20 mouse cellular contexts compared by ENCODE assay signal in the genomic region with DNA sequence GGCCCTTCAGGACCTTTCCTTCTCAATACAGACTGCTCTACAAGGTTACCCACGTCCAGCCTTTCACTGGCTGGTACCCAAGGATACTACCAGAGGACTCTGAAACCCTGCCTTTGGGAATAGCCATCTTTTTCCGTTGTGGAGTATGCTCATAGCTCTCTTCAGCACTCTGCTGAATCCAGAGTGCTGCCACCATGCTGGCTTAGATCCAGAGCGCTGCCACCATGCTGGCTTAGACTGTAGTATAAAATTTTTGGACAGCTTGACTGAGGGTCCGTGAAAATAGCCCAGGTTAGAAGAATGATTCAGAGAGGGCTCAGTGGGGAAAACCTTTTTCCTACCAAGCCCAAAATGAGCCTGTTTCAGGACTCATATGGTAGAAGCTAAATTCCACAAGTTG. TPM values are rescaled to one million over a fixed set of nuclear protein-coding genes. Genes with fewer than 3 reads are reported as not detected.
A peak's percentile ranks its signal among the peaks of the same experiment; 100 is the strongest.
DNase-seq lines count a peak whose midpoint lies in the region; ATAC-seq and TF ChIP-seq lines count a peak whose summit lies in the region.
"Had no signal": no experiment of that assay in that cellular context is flagged by ENCODE, and none has a peak within 500 bp of the region (broad histone marks: within the 10 kb centered on the region; RNA-seq: fewer than 3 reads in every experiment).

No protein-coding gene starts in this region.

- H3K4me3 ChIP-seq in lung, postnatal 0 days (ENCODE audit: low read depth, low read length) = no peak overlapping the region
- H3K4me3 ChIP-seq: embryonic facial prominence, embryonic 13.5 days; embryonic facial prominence, embryonic 15.5 days; erythroblast, embryonic 14.5 days; forebrain, embryonic 10.5 days; forebrain, embryonic 12.5 days had no signal

- no peaks in the 10 kb centered on the region for H3K27me3 ChIP-seq in lung, postnatal 0 days (replicated peaks; ENCODE audit: insufficient read depth, low read length)
- H3K27me3 ChIP-seq: embryonic facial prominence, embryonic 13.5 days; embryonic facial prominence, embryonic 15.5 days had no signal

- no peak overlapping the region for H3K4me2 ChIP-seq in lung, postnatal 0 days (replicated peaks; ENCODE audit: low read depth, low read length)
- H3K4me2 ChIP-seq: embryonic facial prominence, embryonic 13.5 days; embryonic facial prominence, embryonic 15.5 days; forebrain, embryonic 12.5 days had no signal

- WGBS in lung, postnatal 0 days = 76% methylated on average over 4 of the region's 4 CpGs

- intact Hi-C loops in left cerebral cortex, postnatal 4 days (cut with DNase I) = no loop called here

- no peak for ATAC-seq in lung, postnatal 0 days
- no peak for ATAC-seq in megakaryocyte progenitor cell, adult 5-6 weeks (replicated peaks; ENCODE audit: poor library complexity)
- ATAC-seq: forebrain, embryonic 14.5 days; forebrain, embryonic 16.5 days had no signal

- DNase-seq in cerebellum, postnatal 10 days = peak; percentile 76 to 78
- no peak for DNase-seq in cerebellum, adult 11 months
- DNase-seq in left cerebral cortex, postnatal 4 days = peak; percentile 59
- DNase-seq in left cerebral cortex, adult 11 months (ENCODE audit: low spot score) = no peak
- no peak for DNase-seq in lung, postnatal 0 days (ENCODE audit: low spot score)
- DNase-seq in lung, postnatal 36 days = no peak
- DNase-seq: adrenal gland, postnatal 10 days; cerebellum, adult 11-12 months; cerebellum, adult 2 months; cerebellum, adult 9-10 months; embryo, embryonic 11 days had no signal

- no peaks in the 10 kb centered on the region for H3K36me3 ChIP-seq in lung, postnatal 0 days (ENCODE audit: insufficient read depth, low read length)
- H3K36me3 ChIP-seq: embryonic facial prominence, embryonic 15.5 days had no signal

- no peaks in the 10 kb centered on the region for H3K9me3 ChIP-seq in lung, postnatal 0 days (ENCODE audit: low read length)
- H3K9me3 ChIP-seq: embryonic facial prominence, embryonic 13.5 days; embryonic facial prominence, embryonic 15.5 days; forebrain, embryonic 12.5 days had no signal

- H3K9ac ChIP-seq in lung, postnatal 0 days (replicated peaks; ENCODE audit: low read depth) = no peak overlapping the region
- H3K9ac ChIP-seq: embryonic facial prominence, embryonic 13.5 days; embryonic facial prominence, embryonic 15.5 days; forebrain, embryonic 12.5 days had no signal

- peaks cover 29% of the 10 kb centered on the region for H3K4me1 ChIP-seq in lung, postnatal 0 days (ENCODE audit: insufficient read depth, low read depth, low read length)

- no peak for TF ChIP-seq EP300 in lung, postnatal 0 days (IDR thresholded peaks at IDR 0.05)

- H3K27ac ChIP-seq in lung, postnatal 0 days (ENCODE audit: low read length) = peak overlapping the region; percentile 87
- H3K27ac ChIP-seq: embryonic facial prominence, embryonic 13.5 days; embryonic facial prominence, embryonic 15.5 days; forebrain, embryonic 10.5 days; forebrain, embryonic 12.5 days had no signal

- TF ChIP-seq CTCF in lung, postnatal 0 days (IDR thresholded peaks at IDR 0.05) = no peak

RNA-seq across cellular contexts. Expression of gene St6gal1, which starts 42.4 kb away (rescaled TPM):
- total RNA-seq in left cerebral cortex, postnatal 4 days (2021) = 10 to 100 TPM; 19.1 to 23.2 TPM
- polyA plus RNA-seq in lung, postnatal 0 days (2015; fragmentation: Nextera tagmentation; extraction: Ambion mirVana) = 42.2 and 46.4 TPM in 2 replicates
- total RNA-seq in megakaryocyte progenitor cell, adult 5-6 weeks (2015) = 0.05 and 0.37 TPM in 2 replicates
- 0.03 and 1.2 TPM in 2 replicates for total RNA-seq in megakaryocyte progenitor cell, adult 5-6 weeks (2017)
- total RNA-seq: MEL had no signal
- polyA plus RNA-seq: erythroblast, embryonic 14.5 days had no signal

Comparison
In these comparisons a context has a peak if more than half of its experiments do, and no peak if none do; other contexts are left out.
1. DNase-seq: peak in cerebellum, postnatal 10 days (2 of 2) and left cerebral cortex, postnatal 4 days (single experiment); none in cerebellum, adult 11 months (single experiment), left cerebral cortex, adult 11 months (single experiment), lung, postnatal 0 days (single experiment) and lung, postnatal 36 days (single experiment).
2. RNA of gene St6gal1, which starts 42.4 kb away (total RNA-seq): 19.1 to 23.2 TPM in left cerebral cortex, postnatal 4 days; 0.03 to 1.2 TPM in megakaryocyte progenitor cell, adult 5-6 weeks; every median in the first group is over 4 times any median in the second.